Mouse (Mus musculus) thymus, postnatal 0 days (tissue): ENCODE data around the gene Mmab. TPM values are rescaled to one million over a fixed set of nuclear protein-coding genes. Genes with fewer than 3 reads are reported as not detected.

ENCODE experiments used
- DNase-seq: peaks from one replicate; pipeline ENCODE4 v3.0.0-alpha.2; 2015; ENCODE audit warnings: low spot score
- polyA plus RNA-seq: library from polyadenylated mRNA; unstranded; fragments of >200 nt; fragmentation: Nextera tagmentation; extraction: Ambion mirVana; gene quantifications from 2 replicates; pipeline ENCODE4 v1.2.1, GENCODE M21; 2015

Gene Mmab
- polyA plus RNA-seq, result 13.1 and 13.9 TPM in 2 replicates

GRCm38 (mm10) chr5:114443566-114444367 lies at the start of gene Mmab, which contains the start of gene Mvk:
Gene Mmab, minus strand, starts transcription at chr5:114444060.
Gene Mvk, plus strand, starts transcription at chr5:114444269.
- DNase-seq, result peak; percentile 97

- no peak for DNase-seq
Measured at GRCm38 (mm10) chr5:114490241-114490640, 46.4 kb upstream of the Mmab start.

DNA sequence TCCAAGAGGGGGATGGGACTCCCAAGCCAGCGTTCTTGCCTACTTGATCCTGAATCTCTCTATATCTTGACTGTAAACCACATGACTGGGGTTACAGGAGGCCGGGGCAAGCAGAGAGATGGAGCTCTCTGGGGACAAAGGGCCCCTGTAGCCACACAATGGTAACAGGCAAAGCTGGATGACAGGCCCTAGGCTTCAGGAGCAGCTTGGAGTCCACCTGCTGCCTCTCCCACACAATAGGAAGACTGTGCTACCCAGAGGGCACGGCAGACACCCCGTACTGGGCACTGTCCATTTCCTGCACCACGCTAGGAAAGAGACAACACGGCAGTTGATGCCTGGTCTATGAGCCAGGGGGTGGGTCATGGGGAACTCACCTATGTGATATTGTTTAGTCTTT lies 45.7 kb upstream of the Mmab start:
- DNase-seq, result no peak

- no peak for DNase-seq
Measured at GRCm38 (mm10) chr5:114485685-114486084, 41.8 kb upstream of the Mmab start.

DNA sequence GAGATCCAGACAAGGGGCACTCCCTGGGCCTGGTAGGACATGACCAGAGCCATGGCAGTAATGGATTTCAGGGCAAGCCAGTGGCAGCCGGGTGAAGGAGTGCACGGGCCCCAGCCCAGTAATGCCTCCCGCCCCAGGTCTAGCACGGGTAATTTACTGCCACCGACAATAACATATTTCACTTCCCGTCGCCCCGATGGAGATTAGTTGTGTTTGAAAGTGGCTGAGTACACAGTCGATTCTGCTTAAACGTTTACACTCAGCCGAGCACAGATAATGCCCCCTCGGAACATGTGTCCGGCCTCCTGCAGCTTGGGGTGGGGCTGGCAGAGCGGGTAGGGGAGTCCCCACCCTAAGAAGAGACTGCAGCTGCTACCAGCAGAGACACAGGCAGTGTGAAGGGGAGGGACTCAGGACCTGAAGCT lies 38.7 kb upstream of the Mmab start:
- peak; percentile 51 for DNase-seq

DNA sequence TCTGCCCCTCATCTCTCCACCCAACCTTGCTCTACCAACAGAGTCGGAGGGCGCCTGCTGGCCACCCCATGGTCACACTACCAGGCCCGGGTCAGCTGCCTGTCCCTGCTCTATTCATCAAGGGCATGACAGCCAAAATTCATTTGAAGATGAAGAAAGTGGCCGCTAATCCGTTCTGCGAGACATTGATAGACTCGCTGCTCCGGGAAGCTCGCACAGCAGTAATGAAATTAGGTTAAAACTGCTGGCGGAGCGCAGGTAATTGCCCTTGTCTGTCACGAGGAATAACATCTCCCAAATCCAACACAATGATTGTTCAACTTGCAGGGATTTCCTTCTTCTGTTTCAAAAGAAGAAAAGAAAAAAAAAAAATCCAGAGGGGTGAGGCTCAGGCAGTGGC lies 34.4 kb upstream of the Mmab start:
- no peak for DNase-seq

GRCm38 (mm10) chr5:114474741-114475491 lies 31.1 kb upstream of the Mmab start:
- no peak for DNase-seq

- DNase-seq, result no peak
Measured at GRCm38 (mm10) chr5:114470359-114470758, 26.5 kb upstream of the Mmab start.

GRCm38 (mm10) chr5:114468007-114468406 lies 24.1 kb upstream of the Mmab start:
- DNase-seq, result no peak

- DNase-seq, result no peak
Measured at GRCm38 (mm10) chr5:114467430-114467829, 23.6 kb upstream of the Mmab start.

DNA sequence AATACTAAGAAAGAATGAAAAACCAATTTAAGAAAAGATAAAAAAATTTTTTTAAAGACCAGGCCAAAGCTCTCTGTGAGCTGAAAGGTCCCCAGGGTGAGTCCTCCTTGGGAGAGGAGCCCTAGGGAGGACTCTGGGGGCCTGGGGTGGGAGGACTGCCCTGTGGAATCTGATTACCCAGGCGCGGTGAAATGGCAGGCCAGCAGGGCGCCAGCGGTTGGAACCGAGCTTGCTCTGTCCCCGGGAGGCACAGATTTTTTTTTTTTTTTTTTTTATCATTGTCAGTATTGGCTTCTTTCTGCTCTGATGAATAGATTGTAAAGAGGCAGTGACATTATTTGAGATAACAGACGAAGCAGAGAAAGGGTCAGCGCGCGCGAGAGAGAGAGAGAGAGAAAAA lies 23.2 kb upstream of the Mmab start:
- no peak for DNase-seq

- DNase-seq, result peak; percentile 49
Measured at GRCm38 (mm10) chr5:114465641-114466040, 21.8 kb upstream of the Mmab start.

DNA sequence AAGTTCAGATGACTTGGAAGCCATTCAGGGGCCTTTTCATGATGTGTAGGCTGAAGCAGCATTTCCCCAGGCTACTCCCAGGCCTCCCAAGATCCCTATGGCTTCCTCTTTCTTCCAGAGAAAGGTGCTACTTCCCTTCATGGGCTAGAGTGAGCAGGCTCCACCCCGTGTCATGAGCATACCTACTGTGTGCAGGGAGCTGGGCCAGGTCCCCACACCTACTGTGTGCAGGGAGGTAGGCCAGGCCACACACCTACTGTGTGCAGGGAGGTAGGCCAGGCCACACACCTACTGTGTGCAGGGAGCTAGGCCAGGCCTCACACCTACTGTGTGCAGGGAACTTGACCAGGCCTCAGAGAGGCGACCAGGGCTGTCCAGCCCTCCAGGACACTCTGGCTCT lies 20.7 kb upstream of the Mmab start:
- no peak for DNase-seq

GRCm38 (mm10) chr5:114462067-114463040 lies 18.5 kb upstream of the Mmab start:
- DNase-seq, result no peak

DNA sequence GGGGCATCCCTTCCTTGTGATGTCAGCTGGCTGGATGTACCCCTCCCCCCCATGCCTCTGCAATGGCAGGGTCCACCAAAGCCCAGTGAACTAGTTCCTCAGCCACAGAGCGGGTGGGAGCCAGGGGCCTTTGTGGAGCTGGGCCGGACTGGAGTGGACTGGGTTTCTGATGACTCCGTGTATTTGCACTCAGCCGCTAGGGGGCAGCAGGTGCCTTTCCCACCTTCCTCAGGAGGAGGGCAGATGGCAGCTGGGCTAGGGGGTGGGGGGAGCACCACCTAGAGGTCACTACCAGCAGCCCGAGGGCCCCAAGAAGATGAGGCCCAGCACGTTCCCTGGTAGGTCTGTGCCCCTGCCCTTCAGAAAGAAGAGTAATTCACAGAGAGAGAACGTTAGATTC lies 17.4 kb upstream of the Mmab start:
- peak; percentile 82 for DNase-seq

DNA sequence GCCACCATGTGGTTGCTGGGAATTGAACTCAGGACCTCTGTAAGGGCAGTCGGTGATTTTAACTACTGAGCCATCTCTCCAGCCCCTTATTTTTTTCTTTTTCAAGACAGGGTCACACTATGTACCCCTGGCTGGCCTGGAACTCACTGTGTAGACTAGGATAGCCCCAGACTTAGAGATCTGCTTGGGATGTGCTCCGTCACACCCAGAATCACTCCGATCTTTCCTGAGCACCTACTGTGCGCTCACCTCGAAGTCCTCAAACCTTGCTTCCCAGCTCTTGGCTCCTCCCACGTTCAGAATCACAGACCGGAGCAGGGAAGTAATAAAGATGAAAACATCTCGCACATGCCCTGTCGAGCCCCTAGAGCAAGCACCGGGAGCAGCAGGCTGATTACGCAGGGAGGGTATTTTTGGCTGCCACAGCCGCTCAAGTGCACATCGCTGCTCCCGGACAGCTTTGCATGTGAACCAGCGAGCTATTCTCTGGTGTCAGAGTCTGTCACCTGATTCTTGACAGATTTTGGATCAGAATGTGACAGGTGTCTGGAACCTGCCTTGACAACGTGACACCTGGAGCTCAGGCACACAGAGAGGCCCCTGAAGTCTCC lies 13.2 kb upstream of the Mmab start:
- DNase-seq, result no peak

- DNase-seq, result no peak
Measured at GRCm38 (mm10) chr5:114456287-114456686, 12.4 kb upstream of the Mmab start.

GRCm38 (mm10) chr5:114449011-114449410 lies 5.2 kb upstream of the Mmab start:
- DNase-seq, result no peak

- no peak for DNase-seq
Measured at GRCm38 (mm10) chr5:114444368-114444692, 470 bp upstream of the Mmab start.

DNA sequence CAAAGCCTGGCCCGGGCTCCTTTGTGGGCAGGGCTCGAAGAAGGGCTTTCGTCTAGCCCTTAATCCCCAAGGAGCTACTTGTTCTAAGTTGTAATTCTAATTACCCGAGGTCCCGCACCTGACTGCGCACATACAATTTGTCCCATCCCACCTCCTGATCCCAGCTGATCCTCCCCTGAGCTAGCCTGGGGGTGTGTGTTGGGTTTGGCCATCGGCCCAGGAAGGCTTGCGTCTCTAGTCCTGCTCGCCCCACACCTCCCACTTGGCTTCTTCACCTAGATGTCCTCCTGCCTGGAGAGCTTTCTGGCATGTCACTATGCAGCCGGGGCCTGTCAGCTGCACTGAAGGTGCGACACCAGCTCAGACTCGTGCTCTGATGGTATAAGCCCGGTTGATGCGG lies 8.3 kb downstream of the Mmab start:
- no peak for DNase-seq

DNA sequence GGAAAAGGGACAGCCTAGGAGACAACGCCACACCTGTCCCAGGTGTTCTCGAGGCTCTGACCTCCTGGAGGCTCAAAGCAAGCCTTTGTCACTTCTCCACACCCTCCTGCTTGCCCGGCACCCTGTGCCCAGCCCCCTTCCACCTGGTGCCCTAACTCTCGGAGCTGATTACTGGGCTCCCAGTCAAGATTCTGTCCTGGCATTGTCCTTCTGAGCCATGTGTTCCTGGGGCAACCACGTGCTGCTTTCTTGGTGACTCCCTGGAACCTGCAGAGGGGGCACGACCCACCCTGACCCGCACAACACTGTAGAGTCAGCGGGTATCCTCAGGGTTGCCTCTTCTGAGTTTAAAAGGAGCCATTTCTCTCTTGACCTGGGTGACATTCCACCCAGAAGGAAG lies 9.5 kb downstream of the Mmab start:
- no peak for DNase-seq
